Mouse (Mus musculus) right cerebral cortex, adult 2 months (tissue): ENCODE results near the gene Eps8.

Source experiments
- DNase-seq, 2 experiments: peaks; one replicate each; pipeline ENCODE4 v3.0.0; 2021 to 2022; ENCODE audit warnings: low spot score in 2 of 2

Eps8 gene

DNA sequence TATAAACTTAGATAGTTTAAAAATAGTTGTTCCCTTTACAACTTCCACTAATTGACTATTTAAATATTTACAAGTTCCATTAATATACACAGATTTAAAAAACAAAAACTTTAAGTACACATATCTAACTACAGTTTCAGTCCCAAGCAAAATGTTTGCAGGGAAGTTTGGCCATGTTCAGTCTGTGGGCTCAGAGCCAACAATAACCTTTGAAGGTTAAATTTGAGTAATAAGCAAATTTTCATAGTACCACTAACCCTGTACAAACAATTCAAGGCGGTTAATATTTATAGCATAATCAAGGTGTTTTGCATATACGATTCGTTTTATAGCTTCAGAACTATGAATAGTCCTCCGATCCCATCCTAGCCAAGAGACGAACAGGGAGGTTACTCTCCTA, 84.7 kb downstream of the Eps8 start:
- DNase-seq = no peak

- no peak for DNase-seq
These were observed 85.6 kb downstream of the Eps8 start for GRCm38 (mm10) chr6:137569071-137569470.

GRCm38 (mm10) chr6:137565890-137566289, 88.8 kb downstream of the Eps8 start:
- no peak for DNase-seq

GRCm38 (mm10) chr6:137565454-137565853, 89.2 kb downstream of the Eps8 start:
- DNase-seq = no peak

- DNase-seq = no peak
These were observed 94.3 kb downstream of the Eps8 start for GRCm38 (mm10) chr6:137560358-137560859.

DNA sequence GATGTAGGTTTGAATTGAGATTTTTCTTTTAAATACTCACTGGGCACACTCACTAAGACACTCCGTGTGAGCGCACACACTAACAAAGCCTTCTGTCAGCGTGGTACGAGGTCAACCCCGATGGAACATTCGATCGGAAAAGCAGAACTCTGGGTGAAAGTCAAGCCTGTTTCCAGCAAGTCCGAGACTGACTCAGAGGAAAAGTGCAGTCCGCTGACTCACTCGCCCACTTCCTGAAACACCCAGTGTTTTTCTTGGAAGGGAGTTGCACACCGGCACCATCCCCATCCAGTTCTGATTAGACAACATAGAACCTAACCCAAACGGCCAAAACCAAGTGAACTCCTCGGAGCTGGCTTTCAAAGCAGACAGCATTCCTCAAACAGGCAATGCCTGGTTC, 95.8 kb downstream of the Eps8 start:
- DNase-seq = peak; percentile 49 to 52

DNA sequence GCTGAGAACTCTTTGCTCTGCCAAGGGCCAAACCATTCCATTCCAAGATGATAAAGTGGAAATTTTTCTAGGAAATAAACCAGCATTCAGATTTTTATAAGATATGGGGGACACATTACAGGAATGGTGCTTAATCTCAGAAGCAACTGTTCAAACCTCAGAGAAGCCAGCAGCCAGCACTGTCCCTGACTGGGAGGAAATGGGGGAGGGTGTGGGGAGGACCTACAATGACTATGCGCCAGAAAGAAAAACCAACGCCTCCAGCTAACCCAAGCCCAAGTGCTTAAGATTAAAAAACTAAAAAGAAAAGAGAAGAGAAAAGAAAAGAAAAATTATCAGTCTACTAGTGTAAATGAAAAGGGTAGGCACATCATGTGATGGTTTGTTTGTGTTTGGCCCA, 97.0 kb downstream of the Eps8 start:
- no peak for DNase-seq

DNA sequence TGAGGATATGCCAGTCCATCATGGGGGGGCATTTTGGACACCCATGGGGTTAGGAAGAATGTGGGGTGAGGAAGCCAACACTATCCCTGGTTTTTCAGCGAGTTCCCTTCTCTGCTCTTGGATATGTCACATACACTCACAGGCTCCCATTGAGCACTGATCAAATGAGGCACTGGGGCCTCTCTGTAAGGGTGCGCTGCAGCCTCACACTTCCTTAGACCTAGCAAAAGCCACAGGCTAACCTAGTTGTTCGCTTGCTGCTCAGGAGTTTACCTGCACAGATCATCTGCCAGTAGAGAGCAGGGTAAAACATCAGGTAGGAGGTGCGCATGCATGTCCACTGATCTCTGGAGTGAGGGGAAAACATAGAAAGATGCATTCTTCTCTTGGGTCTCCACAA, 97.5 kb downstream of the Eps8 start:
- no peak for DNase-seq

- DNase-seq = no peak
These were observed 98.0 kb downstream of the Eps8 start for GRCm38 (mm10) chr6:137556636-137557035.

DNA sequence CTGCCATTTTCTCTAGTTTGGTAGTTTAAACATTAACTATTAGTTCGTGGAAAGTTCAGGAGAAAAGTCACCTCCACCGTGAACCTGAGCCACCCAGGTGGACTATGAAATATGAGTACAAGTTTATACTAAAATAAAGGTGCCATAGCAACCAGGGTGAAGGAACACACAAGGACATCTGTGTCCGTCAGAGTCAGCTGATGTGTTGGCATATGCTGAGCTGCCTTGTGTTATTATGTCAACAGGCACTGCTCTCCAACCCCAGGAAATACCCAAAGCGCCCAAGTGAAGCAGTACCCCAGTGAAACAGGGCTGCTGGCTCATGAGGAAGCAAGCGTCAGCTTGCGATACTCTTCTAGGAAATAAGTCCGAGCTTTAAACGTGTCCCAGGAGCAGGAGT, 104.5 kb downstream of the Eps8 start:
- DNase-seq = no peak

DNA sequence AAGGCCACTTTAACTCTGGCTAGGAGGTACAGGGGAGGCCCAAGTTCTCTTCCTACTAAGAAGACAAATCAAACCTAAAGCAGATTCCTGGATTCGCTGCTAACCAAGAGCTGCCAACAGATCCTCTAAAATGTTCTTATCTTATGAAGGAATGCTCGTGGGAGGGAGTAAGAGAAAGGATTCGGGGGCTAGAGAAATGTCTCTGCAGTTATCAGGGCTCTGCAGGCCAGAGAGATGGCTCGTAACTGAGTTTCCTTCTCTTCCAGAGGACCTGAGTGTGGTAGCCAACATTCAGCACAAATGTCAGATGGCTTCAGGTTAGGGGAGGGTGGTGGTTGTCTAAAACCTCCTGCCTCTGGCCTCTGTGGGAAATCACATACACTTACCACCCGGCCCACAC, 106.1 kb downstream of the Eps8 start:
- DNase-seq = no peak

DNA sequence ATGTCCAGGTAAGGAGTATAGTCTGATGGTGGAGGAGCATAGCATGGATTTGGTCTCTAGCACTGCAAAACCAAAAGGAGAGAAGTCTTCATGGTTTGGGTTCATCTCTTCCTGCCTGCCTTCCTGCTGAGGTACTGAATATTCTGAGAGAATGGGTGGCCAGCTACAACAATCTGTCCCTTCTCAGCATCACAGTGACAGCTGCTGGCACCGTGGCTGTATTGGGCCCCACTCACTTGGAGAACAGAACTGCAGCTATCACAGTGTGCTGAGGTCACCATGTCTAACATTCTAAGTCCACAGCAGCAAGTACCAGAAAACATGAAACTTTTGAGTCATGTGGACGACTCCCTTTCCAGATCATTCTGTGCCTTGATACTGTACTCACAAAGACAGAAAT, 107.1 kb downstream of the Eps8 start:
- DNase-seq = no peak

DNA sequence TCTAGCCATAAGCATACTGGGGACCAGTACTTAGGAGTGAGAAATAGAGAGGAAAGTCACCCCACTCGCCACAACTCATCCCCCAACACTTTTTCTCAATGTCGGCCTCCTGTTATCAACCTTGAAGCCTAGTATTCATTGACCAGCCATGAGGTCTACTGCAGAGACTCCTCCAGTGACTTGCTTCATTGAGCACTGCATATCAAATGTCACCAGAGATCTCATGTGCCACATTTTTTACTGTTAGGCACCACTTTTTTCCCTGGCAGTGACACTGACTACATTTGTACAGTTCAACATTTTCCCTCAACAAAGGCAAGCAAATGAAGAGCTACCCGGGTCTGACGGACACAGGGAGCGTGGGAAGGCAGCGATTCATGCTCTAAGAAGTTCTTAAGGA, 108.6 kb downstream of the Eps8 start:
- no peak for DNase-seq

- DNase-seq = no peak
These were observed 109.3 kb downstream of the Eps8 start for GRCm38 (mm10) chr6:137545341-137545740.

- no peak for DNase-seq
These were observed 112.2 kb downstream of the Eps8 start for GRCm38 (mm10) chr6:137542231-137543152.

DNA sequence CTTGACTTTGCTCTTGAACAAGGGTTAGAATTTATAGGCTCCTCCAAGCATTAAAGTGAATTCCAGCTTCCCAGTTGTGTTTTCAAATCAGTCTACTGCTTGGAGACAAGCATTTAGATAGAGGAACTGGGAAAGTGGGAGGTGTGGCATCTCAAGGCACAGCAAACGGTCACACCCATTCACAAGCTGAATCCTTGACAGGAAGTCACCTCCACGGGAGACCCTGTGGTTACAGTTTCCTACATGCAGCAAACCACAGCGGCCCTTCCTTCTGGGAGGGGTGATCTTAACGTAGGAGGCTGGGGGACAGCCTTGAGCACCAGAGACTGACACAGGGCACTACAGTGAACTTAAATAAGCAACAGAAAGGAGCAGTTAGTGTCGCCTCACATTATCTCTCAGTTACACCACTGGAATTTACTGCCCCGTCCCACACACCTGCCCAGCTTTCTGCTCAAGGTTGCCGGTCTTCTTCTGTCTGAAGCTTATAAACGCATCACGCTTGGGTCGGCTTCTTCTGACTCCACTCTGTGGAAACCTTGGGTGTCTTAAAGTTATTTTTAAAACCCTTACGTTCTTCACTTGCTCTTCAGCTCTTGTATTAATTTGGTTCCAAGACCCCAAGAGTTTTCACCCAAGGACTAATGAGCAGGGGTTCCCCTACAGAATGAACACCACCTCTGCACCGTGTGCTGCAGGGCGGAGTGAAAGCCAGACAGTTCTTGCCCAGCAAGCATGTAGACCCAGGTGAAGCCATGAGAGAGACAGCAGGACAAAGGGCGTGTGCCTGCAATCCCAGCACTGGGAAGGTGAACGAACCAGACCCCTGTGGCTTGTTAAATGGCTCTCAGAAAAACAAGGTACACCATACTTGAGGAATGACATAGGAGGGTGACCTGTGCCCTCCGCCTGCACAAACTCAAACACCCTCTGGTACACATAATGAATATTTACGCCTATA, 113.2 kb downstream of the Eps8 start:
- no peak for DNase-seq

- no peak for DNase-seq
These were observed 113.9 kb downstream of the Eps8 start for GRCm38 (mm10) chr6:137540800-137541199.

DNA sequence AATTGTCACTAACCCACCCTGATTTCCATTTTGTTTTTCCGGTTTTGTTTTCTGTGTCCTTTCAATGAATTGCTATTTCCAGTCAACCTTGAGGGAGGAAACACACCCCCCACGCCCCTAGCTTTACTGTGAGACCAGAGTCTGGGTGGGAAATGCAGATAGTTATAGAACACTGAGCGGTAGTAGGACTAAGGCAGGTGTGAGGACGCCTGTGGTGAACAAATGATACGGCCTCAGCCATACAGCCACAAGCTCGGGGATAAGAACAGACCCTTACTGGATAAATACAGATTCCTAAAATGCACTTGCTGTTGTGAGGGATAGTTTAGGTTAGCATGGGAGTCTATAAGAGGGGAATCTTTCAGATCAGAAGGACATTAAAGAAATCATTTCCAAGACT, 114.3 kb downstream of the Eps8 start:
- DNase-seq = no peak

- no peak for DNase-seq
These were observed 115.5 kb downstream of the Eps8 start for GRCm38 (mm10) chr6:137539219-137539618.

DNA sequence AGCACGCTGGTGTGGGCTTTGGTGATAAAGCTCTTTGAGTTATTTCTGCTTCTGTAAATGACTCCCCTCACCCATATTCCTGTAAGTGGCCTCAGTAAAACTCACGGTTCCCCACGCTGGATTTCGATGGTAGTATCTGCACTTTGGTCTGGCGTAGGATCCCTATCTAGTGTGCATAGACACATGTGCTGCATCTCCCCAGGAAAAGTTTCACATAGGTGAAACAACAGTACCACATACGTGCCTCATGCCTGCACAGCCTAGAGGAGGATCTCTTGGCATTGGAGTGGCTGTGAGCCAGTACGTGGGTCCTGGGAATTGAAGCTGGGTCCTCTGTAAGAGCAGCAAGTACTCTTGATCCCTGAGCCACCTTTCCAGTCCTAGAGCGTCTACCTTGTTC, 121.9 kb downstream of the Eps8 start:
- no peak for DNase-seq

DNA sequence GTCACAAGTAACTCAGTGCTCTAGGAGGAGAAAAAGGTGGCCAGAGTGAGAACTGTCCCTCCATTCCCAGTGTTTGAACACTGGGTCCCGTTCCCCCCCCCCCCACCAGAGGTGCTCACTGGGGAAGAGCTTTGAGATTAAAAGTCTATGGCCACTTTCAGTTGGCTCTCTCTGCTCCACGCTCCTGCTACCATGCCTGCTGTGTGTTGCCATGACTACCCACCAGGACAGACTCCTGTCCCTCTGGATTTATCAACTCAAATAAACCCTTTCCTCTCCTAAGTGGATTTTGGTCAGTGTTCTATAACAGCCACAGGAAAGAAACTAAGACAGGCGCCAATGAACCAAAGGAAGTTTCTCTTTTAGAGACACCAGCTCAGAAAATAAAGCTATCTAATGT, 128.9 kb downstream of the Eps8 start:
- DNase-seq = no peak

GRCm38 (mm10) chr6:137520343-137520704, 134.4 kb downstream of the Eps8 start:
- DNase-seq = no peak
